Mouse (Mus musculus) embryo, embryonic 10 days (tissue): ENCODE measurements around the gene Ly9.
A peak's percentile ranks its signal among the peaks of the same experiment; 100 is the strongest.

Source experiments
- DNase-seq: peaks from one replicate; pipeline ENCODE4 v3.0.0-alpha.2; 2015; ENCODE audit warnings: low spot score

Gene Ly9

GRCm38 (mm10) chr1:171584584-171584983 is 22.6 kb downstream of the Ly9 start:
- no peak for DNase-seq

GRCm38 (mm10) chr1:171577168-171577567 is 30.0 kb downstream of the Ly9 start:
- DNase-seq = no peak

GRCm38 (mm10) chr1:171568436-171568835 is 38.8 kb downstream of the Ly9 start:
- DNase-seq = no peak

GRCm38 (mm10) chr1:171566777-171567176 is 40.4 kb downstream of the Ly9 start:
- peak; percentile 60 for DNase-seq

GRCm38 (mm10) chr1:171565888-171566287 is 41.3 kb downstream of the Ly9 start:
- DNase-seq = no peak

GRCm38 (mm10) chr1:171564247-171564646 is 43.0 kb downstream of the Ly9 start:
- peak; percentile 49 for DNase-seq

GRCm38 (mm10) chr1:171563042-171563441 is 44.2 kb downstream of the Ly9 start:
- DNase-seq = no peak

- no peak for DNase-seq
Measured at GRCm38 (mm10) chr1:171561639-171562225, 45.5 kb downstream of the Ly9 start.

GRCm38 (mm10) chr1:171561200-171561599 is 46.0 kb downstream of the Ly9 start:
- no peak for DNase-seq

GRCm38 (mm10) chr1:171560262-171560661 is 46.9 kb downstream of the Ly9 start:
- no peak for DNase-seq

GRCm38 (mm10) chr1:171558898-171559297 is 48.3 kb downstream of the Ly9 start, which contains the start of gene Cd244a:
Cd244a (plus strand) TSS chr1:171559193.
- no peak for DNase-seq

GRCm38 (mm10) chr1:171558407-171558806 is 48.8 kb downstream of the Ly9 start:
- DNase-seq = no peak

GRCm38 (mm10) chr1:171556366-171556765 is 50.8 kb downstream of the Ly9 start:
- DNase-seq = no peak

- DNase-seq = no peak
Measured at GRCm38 (mm10) chr1:171553359-171554341, 53.6 kb downstream of the Ly9 start.

GRCm38 (mm10) chr1:171552230-171552629 is 55.0 kb downstream of the Ly9 start:
- no peak for DNase-seq

GRCm38 (mm10) chr1:171551326-171551725 is 55.9 kb downstream of the Ly9 start:
- no peak for DNase-seq

- DNase-seq = no peak
Measured at GRCm38 (mm10) chr1:171540694-171541093, 66.5 kb downstream of the Ly9 start.
